Mouse (Mus musculus): ENCODE results near the gene 3110009E18Rik. TPM values are rescaled to one million over a fixed set of nuclear protein-coding genes. Genes with fewer than 3 reads are reported as not detected.
A peak's percentile ranks its signal among the peaks of the same experiment; 100 is the strongest.

Gene 3110009E18Rik
- polyA plus RNA-seq, 1 experiment from 2014 or later, result 13.6 TPM

GRCm38 (mm10) chr1:120155325-120155724, 34.3 kb downstream of the 3110009E18Rik start:
- Histone ChIP-seq H3K4me1 (replicated peaks) (no peaks in the 10 kb centered on the region), H3K27me3 (no peaks in the 10 kb centered on the region), H3K9me3 (replicated peaks) (no peaks in the 10 kb centered on the region), H3K4me2 (no peak overlapping the region), H3K27ac (no peak overlapping the region), H3K9ac (no peak overlapping the region), H3K36me3 (no peaks in the 10 kb centered on the region), H3K4me3 (no peak overlapping the region)
- WGBS, result 17% methylated on average over 1 of the region's 1 CpGs
- ATAC-seq (replicated peaks; ENCODE audit: insufficient number of reproducible peaks, insufficient read depth, low FRiP score, low read depth), result no peak

- no peak overlapping the region for H3K27ac ChIP-seq
- H3K9me3 ChIP-seq (replicated peaks), result no peaks in the 10 kb centered on the region
- no peaks in the 10 kb centered on the region for H3K27me3 ChIP-seq
- H3K9ac ChIP-seq, result no peak overlapping the region
- H3K36me3 ChIP-seq, result no peaks in the 10 kb centered on the region
- no peak overlapping the region for H3K4me3 ChIP-seq
- WGBS, result 82% methylated on average over 9 of the region's 9 CpGs
- no peaks in the 10 kb centered on the region for H3K4me1 ChIP-seq (replicated peaks)
- no peak overlapping the region for H3K4me2 ChIP-seq
- no peak for ATAC-seq (replicated peaks; ENCODE audit: insufficient number of reproducible peaks, insufficient read depth, low FRiP score, low read depth)
These were observed 37.6 kb downstream of the 3110009E18Rik start for GRCm38 (mm10) chr1:120158474-120159127.

GRCm38 (mm10) chr1:120161502-120161901, 40.5 kb downstream of the 3110009E18Rik start:
- H3K4me1 ChIP-seq (replicated peaks), result no peaks in the 10 kb centered on the region
- H3K27me3 ChIP-seq, result no peaks in the 10 kb centered on the region
- ATAC-seq (replicated peaks; ENCODE audit: insufficient number of reproducible peaks, insufficient read depth, low FRiP score, low read depth), result no peak
- no peak overlapping the region for H3K9ac ChIP-seq
- H3K36me3 ChIP-seq, result no peaks in the 10 kb centered on the region
- no peaks in the 10 kb centered on the region for H3K9me3 ChIP-seq (replicated peaks)
- no peak overlapping the region for H3K4me3 ChIP-seq
- H3K4me2 ChIP-seq, result no peak overlapping the region
- 87% methylated on average over 5 of the region's 5 CpGs for WGBS
- H3K27ac ChIP-seq, result no peak overlapping the region

DNA sequence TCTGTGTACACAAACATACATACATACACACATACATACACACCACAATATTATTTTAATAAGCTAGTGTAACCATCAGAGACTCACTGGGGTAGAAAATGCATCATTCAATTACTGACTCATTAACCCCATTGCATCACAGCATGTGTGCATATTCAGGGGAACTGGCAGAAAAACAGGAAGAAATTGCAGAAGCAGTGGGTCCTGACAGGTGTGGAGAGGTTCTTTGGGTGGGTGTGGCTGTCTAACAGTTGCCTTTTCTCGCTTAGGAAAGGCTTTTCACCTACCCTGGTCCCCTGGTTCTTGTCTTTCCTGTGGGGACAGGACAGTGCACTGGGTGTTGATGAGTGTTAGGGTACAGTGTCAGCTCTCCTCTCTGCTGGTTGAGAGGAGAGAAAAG, 41.6 kb downstream of the 3110009E18Rik start:
- no peaks in the 10 kb centered on the region for H3K36me3 ChIP-seq
- H3K9me3 ChIP-seq (replicated peaks), result no peaks in the 10 kb centered on the region
- H3K4me3 ChIP-seq, result no peak overlapping the region
- H3K27me3 ChIP-seq, result no peaks in the 10 kb centered on the region
- no peak overlapping the region for H3K27ac ChIP-seq
- no peak overlapping the region for H3K9ac ChIP-seq
- no peak overlapping the region for H3K4me2 ChIP-seq
- H3K4me1 ChIP-seq (replicated peaks), result no peaks in the 10 kb centered on the region
- WGBS, result 52% methylated on average over 1 of the region's 1 CpGs
- ATAC-seq (replicated peaks; ENCODE audit: insufficient number of reproducible peaks, insufficient read depth, low FRiP score, low read depth), result no peak

DNA sequence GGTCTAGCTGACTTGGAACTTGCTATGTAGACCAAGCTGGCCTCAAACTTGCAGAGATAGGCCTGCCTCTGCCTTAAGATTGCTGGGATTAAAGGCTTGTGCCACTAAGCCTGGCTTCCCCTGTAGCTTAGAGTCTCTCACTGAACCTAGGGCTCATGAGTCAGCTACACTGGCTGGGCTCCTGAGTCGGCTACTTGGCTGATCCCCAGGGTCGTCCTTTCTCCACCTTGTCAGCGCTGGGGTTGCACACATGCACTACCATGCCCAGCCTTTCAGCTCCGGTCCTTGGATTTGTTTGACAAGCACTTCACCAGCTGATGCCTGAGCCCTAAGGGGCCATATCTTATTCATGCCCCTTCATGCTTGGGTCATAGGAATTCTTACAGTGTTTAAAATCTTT, 47.0 kb downstream of the 3110009E18Rik start:
- H3K36me3 ChIP-seq, result no peaks in the 10 kb centered on the region
- no peaks in the 10 kb centered on the region for H3K4me1 ChIP-seq (replicated peaks)
- H3K4me2 ChIP-seq, result no peak overlapping the region
- 54% methylated on average over 4 of the region's 4 CpGs for WGBS
- no peak overlapping the region for H3K9ac ChIP-seq
- H3K27ac ChIP-seq, result no peak overlapping the region
- no peak for ATAC-seq (replicated peaks; ENCODE audit: insufficient number of reproducible peaks, insufficient read depth, low FRiP score, low read depth)
- H3K27me3 ChIP-seq, result no peaks in the 10 kb centered on the region
- H3K4me3 ChIP-seq, result no peak overlapping the region
- H3K9me3 ChIP-seq (replicated peaks), result no peaks in the 10 kb centered on the region

DNA sequence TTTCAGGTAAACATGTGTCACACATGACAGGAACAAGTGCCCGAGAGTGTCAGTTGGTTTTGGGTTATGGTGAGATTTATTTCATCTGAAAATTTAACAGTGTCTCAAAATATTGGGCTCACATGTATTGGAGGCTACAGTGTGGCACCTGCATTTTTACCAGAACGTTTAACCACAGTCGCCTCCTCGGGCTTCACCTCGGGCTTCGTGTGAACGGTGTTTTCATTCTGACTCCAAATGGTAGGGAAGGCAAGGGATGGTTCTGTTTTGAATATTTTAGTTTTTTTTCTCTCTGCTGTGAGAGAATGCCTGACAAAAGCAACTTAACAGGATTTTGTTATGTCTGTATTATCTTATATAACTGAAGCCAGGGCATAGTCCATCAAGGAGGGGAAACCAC, 47.7 kb downstream of the 3110009E18Rik start:
- WGBS, result 83% methylated on average over 7 of the region's 7 CpGs

GRCm38 (mm10) chr1:120170307-120170706, 49.3 kb downstream of the 3110009E18Rik start:
- Histone ChIP-seq H3K9ac (no peak overlapping the region), H3K36me3 (no peaks in the 10 kb centered on the region), H3K9me3 (replicated peaks) (no peaks in the 10 kb centered on the region), H3K4me2 (no peak overlapping the region), H3K4me1 (replicated peaks) (no peaks in the 10 kb centered on the region), H3K4me3 (no peak overlapping the region), H3K27ac (no peak overlapping the region), H3K27me3 (no peaks in the 10 kb centered on the region)
- WGBS, result 77% methylated on average over 7 of the region's 7 CpGs
- ATAC-seq (replicated peaks; ENCODE audit: insufficient number of reproducible peaks, insufficient read depth, low FRiP score, low read depth), result no peak

More for the DNA sequence above, 47.7 kb downstream of the 3110009E18Rik start:
- no peak overlapping the region for H3K9ac ChIP-seq
- H3K4me1 ChIP-seq (replicated peaks), result no peaks in the 10 kb centered on the region
- no peaks in the 10 kb centered on the region for H3K9me3 ChIP-seq (replicated peaks)
- H3K27ac ChIP-seq, result no peak overlapping the region
- no peaks in the 10 kb centered on the region for H3K27me3 ChIP-seq
- no peaks in the 10 kb centered on the region for H3K36me3 ChIP-seq
- no peak overlapping the region for H3K4me3 ChIP-seq
- ATAC-seq (replicated peaks; ENCODE audit: insufficient number of reproducible peaks, insufficient read depth, low FRiP score, low read depth), result no peak
- H3K4me2 ChIP-seq, result no peak overlapping the region

- Histone ChIP-seq H3K9ac (no peak overlapping the region), H3K9me3 (replicated peaks) (no peaks in the 10 kb centered on the region), H3K36me3 (no peaks in the 10 kb centered on the region), H3K4me1 (replicated peaks) (peaks cover 10% of the 10 kb centered on the region), H3K4me3 (no peak overlapping the region), H3K27me3 (no peaks in the 10 kb centered on the region), H3K4me2 (no peak overlapping the region), H3K27ac (no peak overlapping the region)
- WGBS, result 55% methylated on average over 5 of the region's 5 CpGs
- ATAC-seq (replicated peaks; ENCODE audit: insufficient number of reproducible peaks, insufficient read depth, low FRiP score, low read depth), result no peak
These were observed 51.0 kb downstream of the 3110009E18Rik start for GRCm38 (mm10) chr1:120171819-120172521.

DNA sequence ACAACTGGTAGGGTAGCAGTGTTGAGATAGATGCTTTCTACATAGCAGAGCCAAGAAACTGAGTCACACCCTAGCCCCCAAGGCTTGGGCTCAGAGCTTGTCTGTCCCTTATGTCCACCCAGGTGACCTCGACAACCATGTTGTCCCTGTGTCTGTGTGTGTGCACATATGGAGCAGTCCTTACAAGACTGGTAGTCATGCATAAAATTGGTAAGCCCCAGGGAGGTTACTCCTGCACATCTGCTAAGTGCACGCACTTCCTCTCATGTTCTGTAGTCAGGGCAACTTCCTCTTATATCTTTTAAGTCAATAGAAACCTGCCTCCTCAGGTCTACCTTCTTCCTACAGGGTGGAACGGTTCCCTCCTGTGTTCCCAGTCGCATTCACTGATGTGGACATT, 54.0 kb downstream of the 3110009E18Rik start:
- 73% methylated on average over 4 of the region's 4 CpGs for WGBS
- no peaks in the 10 kb centered on the region for H3K36me3 ChIP-seq
- peaks cover 10% of the 10 kb centered on the region for H3K4me1 ChIP-seq (replicated peaks)
- H3K9ac ChIP-seq, result no peak overlapping the region
- H3K4me3 ChIP-seq, result no peak overlapping the region
- H3K27me3 ChIP-seq, result no peaks in the 10 kb centered on the region
- H3K4me2 ChIP-seq, result no peak overlapping the region
- no peak for ATAC-seq (replicated peaks; ENCODE audit: insufficient number of reproducible peaks, insufficient read depth, low FRiP score, low read depth)
- H3K9me3 ChIP-seq (replicated peaks), result no peaks in the 10 kb centered on the region
- H3K27ac ChIP-seq, result no peak overlapping the region

DNA sequence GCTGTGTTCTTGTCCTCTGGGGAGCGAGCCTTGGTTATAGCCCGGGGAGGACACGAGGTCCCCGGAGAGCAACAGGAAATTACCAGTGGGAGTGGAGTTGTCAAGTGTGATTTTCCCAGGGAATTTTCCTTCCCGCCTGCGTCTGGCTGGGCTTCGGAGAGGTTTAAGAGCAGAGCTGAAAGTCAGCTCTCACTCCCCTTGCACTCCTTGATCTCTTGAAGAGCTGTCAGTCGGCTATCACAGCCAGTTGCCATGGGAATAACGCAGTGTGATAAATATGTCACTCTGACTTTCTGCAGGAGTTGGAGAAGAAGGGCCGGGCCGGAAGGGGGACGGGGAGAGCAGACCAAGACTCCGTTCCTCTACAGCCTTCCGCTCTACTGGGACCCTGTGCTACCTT, 55.3 kb downstream of the 3110009E18Rik start:
- WGBS, result 9% methylated on average over 14 of the region's 14 CpGs
- Histone ChIP-seq H3K4me2 (peak overlapping the region; percentile 41), H3K4me1 (replicated peaks) (peaks cover 10% of the 10 kb centered on the region), H3K4me3 (no peak overlapping the region), H3K36me3 (no peaks in the 10 kb centered on the region), H3K27ac (no peak overlapping the region), H3K9ac (no peak overlapping the region), H3K27me3 (no peaks in the 10 kb centered on the region), H3K9me3 (replicated peaks) (no peaks in the 10 kb centered on the region)
- no peak for ATAC-seq (replicated peaks; ENCODE audit: insufficient number of reproducible peaks, insufficient read depth, low FRiP score, low read depth)

- no peaks in the 10 kb centered on the region for H3K36me3 ChIP-seq
- no peak overlapping the region for H3K4me2 ChIP-seq
- no peak overlapping the region for H3K27ac ChIP-seq
- no peak overlapping the region for H3K9ac ChIP-seq
- ATAC-seq (replicated peaks; ENCODE audit: insufficient number of reproducible peaks, insufficient read depth, low FRiP score, low read depth), result no peak
- no peak overlapping the region for H3K4me3 ChIP-seq
- peaks cover 10% of the 10 kb centered on the region for H3K4me1 ChIP-seq (replicated peaks)
- no peaks in the 10 kb centered on the region for H3K27me3 ChIP-seq
- WGBS, result 94% methylated on average over 8 of the region's 8 CpGs
- no peaks in the 10 kb centered on the region for H3K9me3 ChIP-seq (replicated peaks)
These were observed 56.2 kb downstream of the 3110009E18Rik start for GRCm38 (mm10) chr1:120177141-120177540.

DNA sequence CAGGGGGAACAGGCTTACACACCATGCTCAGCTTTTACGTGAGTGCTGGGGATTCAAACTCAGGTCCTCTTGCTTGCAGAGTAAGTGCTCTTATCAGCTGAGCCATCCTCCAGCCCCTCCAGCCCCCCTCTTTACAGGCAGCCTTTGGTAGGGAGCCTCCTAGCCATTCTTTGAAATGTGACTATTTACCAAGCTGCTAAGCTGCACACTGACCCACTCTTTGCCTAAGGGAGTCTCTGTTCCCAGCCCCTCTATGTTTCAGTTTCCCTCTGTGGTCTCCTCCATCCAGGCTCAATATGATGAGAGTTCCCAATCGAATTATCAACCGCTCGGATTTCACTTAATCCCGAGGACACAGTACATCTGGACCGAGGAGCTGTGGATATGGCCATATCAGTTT, 65.2 kb downstream of the 3110009E18Rik start:
- ATAC-seq (replicated peaks; ENCODE audit: insufficient number of reproducible peaks, insufficient read depth, low FRiP score, low read depth), result no peak
- Histone ChIP-seq H3K4me3 (no peak overlapping the region), H3K4me1 (replicated peaks) (no peaks in the 10 kb centered on the region), H3K36me3 (no peaks in the 10 kb centered on the region), H3K27ac (no peak overlapping the region), H3K9me3 (replicated peaks) (no peaks in the 10 kb centered on the region), H3K9ac (no peak overlapping the region), H3K4me2 (no peak overlapping the region), H3K27me3 (no peaks in the 10 kb centered on the region)
- 46% methylated on average over 6 of the region's 6 CpGs for WGBS

Data from heart, embryonic 15.5 days (tissue).